In the genomic region with DNA sequence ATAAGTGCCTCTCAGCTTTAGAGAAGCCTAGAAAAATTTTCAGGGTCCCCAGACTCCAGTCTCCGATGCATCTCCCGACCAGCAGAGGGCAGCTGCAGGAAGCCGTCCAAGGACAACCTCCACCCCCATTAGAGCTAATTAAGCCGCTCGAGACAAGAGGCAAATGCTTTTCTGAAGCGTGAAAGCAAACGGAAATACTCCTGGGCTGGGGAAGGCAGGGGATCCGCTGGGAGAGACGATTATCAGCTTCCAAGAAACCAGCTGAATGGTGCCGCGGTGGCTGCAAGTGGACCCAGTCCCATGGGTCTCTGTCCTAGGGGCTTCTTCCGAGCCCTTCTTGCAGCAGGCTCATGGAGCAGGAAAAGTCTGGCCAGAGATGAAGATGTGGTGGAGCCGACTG, we compare ENCODE assay signal across 8 mouse cellular contexts.
DNase-seq lines count a peak whose midpoint lies in the region; ATAC-seq and TF ChIP-seq lines count a peak whose summit lies in the region.

No protein-coding gene starts in this region.

- H3K4me1 ChIP-seq in embryonic fibroblast, embryonic 13.5 days (ENCODE audit: control insufficient read depth, insufficient read depth, low read length) = no peaks in the 10 kb centered on the region
- H3K4me1 ChIP-seq in heart, embryonic 16.5 days (ENCODE audit: control insufficient read depth, insufficient read depth, low read length) = no peaks in the 10 kb centered on the region
- no peaks in the 10 kb centered on the region for H3K4me1 ChIP-seq in limb, embryonic 15.5 days

- no peaks in the 10 kb centered on the region for H3K36me3 ChIP-seq in heart, embryonic 16.5 days (ENCODE audit: control insufficient read depth, insufficient read depth)
- H3K36me3 ChIP-seq in limb, embryonic 15.5 days = no peaks in the 10 kb centered on the region

- TF ChIP-seq CTCF in embryonic fibroblast, embryonic 13.5 days (IDR thresholded peaks at IDR 0.05; ENCODE audit: borderline replicate concordance, insufficient read depth, low read length) = peak; percentile 60; the same call in 1 of the 2 replicates

- H3K27ac ChIP-seq in embryonic fibroblast, embryonic 13.5 days (ENCODE audit: insufficient read depth, low read length) = no peak overlapping the region
- H3K27ac ChIP-seq in heart, embryonic 16.5 days (ENCODE audit: low read length) = no peak overlapping the region
- no peak overlapping the region for H3K27ac ChIP-seq in limb, embryonic 15.5 days

- H3K4me2 ChIP-seq in heart, embryonic 16.5 days (ENCODE audit: low read depth, low read length) = peak overlapping the region; percentile 58
- peak overlapping the region; percentile 68 for H3K4me2 ChIP-seq in limb, embryonic 15.5 days

- no peak for TF ChIP-seq POLR2A in embryonic fibroblast, embryonic 13.5 days (IDR thresholded peaks at IDR 0.05; ENCODE audit: low read depth, low read length)

- DNase-seq in thymus, postnatal 0 days (ENCODE audit: low spot score) = peak; percentile 3
- no peak for DNase-seq in thymus, adult 18-20 months
- DNase-seq in kidney, postnatal 10 days = peak; percentile 85
- DNase-seq in neural tube, embryonic 10.5 days (ENCODE audit: extremely low spot score, low spot score) = peak; percentile 68
- DNase-seq in testis, postnatal 14 days (ENCODE audit: low spot score) = peak; percentile 38

- H3K4me3 ChIP-seq in embryonic fibroblast, embryonic 13.5 days (ENCODE audit: insufficient read depth, low read length) = peak overlapping the region; percentile 30
- peak overlapping the region; percentile 35 for H3K4me3 ChIP-seq in heart, embryonic 16.5 days (ENCODE audit: low read length)
- peak overlapping the region; percentile 41 for H3K4me3 ChIP-seq in limb, embryonic 15.5 days

- peak overlapping the region; percentile 10; the same call in 1 of the 2 replicates for H3K9ac ChIP-seq in heart, embryonic 16.5 days (ENCODE audit: low read length)
- H3K9ac ChIP-seq in limb, embryonic 15.5 days = 0 out of 2 replicates have a peak overlapping the region, but pooled peaks have one; percentile 33

- WGBS in heart, embryonic 16.5 days = under 1% methylated on average over 13 of the region's 13 CpGs
- under 1% methylated on average over 13 of the region's 13 CpGs for WGBS in limb, embryonic 15.5 days

- peak; percentile 58; the same call in 1 of the 2 replicates for ATAC-seq in heart, embryonic 16.5 days (replicated peaks; ENCODE audit: extremely low read depth, insufficient read depth, low FRiP score)
- no peak for ATAC-seq in limb, embryonic 15.5 days (ENCODE audit: insufficient number of reproducible peaks, low FRiP score, low TSS enrichment, low read depth)

- H3K9me3 ChIP-seq in heart, embryonic 16.5 days (replicated peaks; ENCODE audit: control insufficient read depth, low read length) = no peaks in the 10 kb centered on the region
- no peaks in the 10 kb centered on the region for H3K9me3 ChIP-seq in limb, embryonic 15.5 days

- H3K27me3 ChIP-seq in heart, embryonic 16.5 days (ENCODE audit: control insufficient read depth, insufficient read depth, low read length) = no peaks in the 10 kb centered on the region
- H3K27me3 ChIP-seq in limb, embryonic 15.5 days = no peaks in the 10 kb centered on the region

Comparison
In these comparisons a context has a peak if more than half of its experiments do, and no peak if none do; other contexts are left out.
1. DNase-seq: peak in thymus, postnatal 0 days (single experiment), kidney, postnatal 10 days (single experiment), neural tube, embryonic 10.5 days (single experiment) and testis, postnatal 14 days (single experiment); none in thymus, adult 18-20 months (0 of 2).
2. Peak in every context shown above with its lines, with median percentiles within 50 percentile points of each other: H3K4me3 ChIP-seq.